Comparison of ENCODE assay signal across 31 mouse cellular contexts in genomic region chr12:108203895-108204294, GRCm38 (mm10). TPM values are rescaled to one million over a fixed set of nuclear protein-coding genes. Genes with fewer than 3 reads are reported as not detected.
DNase-seq lines count a peak whose midpoint lies in the region; ATAC-seq and TF ChIP-seq lines count a peak whose summit lies in the region.
"Had no signal": no experiment of that assay in that cellular context is flagged by ENCODE, and none has a peak within 500 bp of the region (broad histone marks: within the 10 kb centered on the region; RNA-seq: fewer than 3 reads in every experiment).

No protein-coding gene starts in this region.

- no peaks in the 10 kb centered on the region for H3K9me3 ChIP-seq in hindbrain, embryonic 11.5 days (ENCODE audit: control insufficient read depth, low read length)
- no peaks in the 10 kb centered on the region for H3K9me3 ChIP-seq in hindbrain, postnatal 0 days (ENCODE audit: low read length)
- H3K9me3 ChIP-seq in neural tube, embryonic 15.5 days (replicated peaks): no peaks in the 10 kb centered on the region
- H3K9me3 ChIP-seq in kidney, embryonic 15.5 days (replicated peaks): no peaks in the 10 kb centered on the region
- H3K9me3 ChIP-seq: embryonic facial prominence, embryonic 12.5 days; G1E; heart, embryonic 12.5 days; intestine, embryonic 15.5 days; liver, embryonic 15.5 days; midbrain, embryonic 12.5 days had no signal

- no peak overlapping the region for H3K9ac ChIP-seq in hindbrain, embryonic 11.5 days (ENCODE audit: low read depth, low read length)
- no peak overlapping the region for H3K9ac ChIP-seq in hindbrain, postnatal 0 days (replicated peaks; ENCODE audit: low read length)
- H3K9ac ChIP-seq in neural tube, embryonic 15.5 days (replicated peaks): no peak overlapping the region
- H3K9ac ChIP-seq in kidney, embryonic 15.5 days: no peak overlapping the region
- H3K9ac ChIP-seq: embryonic facial prominence, embryonic 12.5 days; heart, embryonic 12.5 days; intestine, embryonic 15.5 days; liver, embryonic 15.5 days; midbrain, embryonic 12.5 days had no signal

- no peaks in the 10 kb centered on the region; the same call in 1 of the 2 replicates for H3K4me1 ChIP-seq in hindbrain, embryonic 11.5 days (replicated peaks; ENCODE audit: control insufficient read depth, insufficient read depth, low read length)
- H3K4me1 ChIP-seq in hindbrain, postnatal 0 days (ENCODE audit: insufficient read depth, low read length): no peaks in the 10 kb centered on the region
- H3K4me1 ChIP-seq in neural tube, embryonic 15.5 days: peaks cover 4% of the 10 kb centered on the region
- peaks cover 2% of the 10 kb centered on the region for H3K4me1 ChIP-seq in kidney, embryonic 15.5 days
- H3K4me1 ChIP-seq: embryonic facial prominence, embryonic 12.5 days had no signal

- H3K27me3 ChIP-seq in hindbrain, embryonic 11.5 days (ENCODE audit: control insufficient read depth, insufficient read depth, low read length): no peaks in the 10 kb centered on the region
- H3K27me3 ChIP-seq in hindbrain, postnatal 0 days (ENCODE audit: insufficient read depth, low read length): no peaks in the 10 kb centered on the region
- no peaks in the 10 kb centered on the region for H3K27me3 ChIP-seq in neural tube, embryonic 15.5 days (replicated peaks)
- H3K27me3 ChIP-seq in kidney, embryonic 15.5 days: no peaks in the 10 kb centered on the region
- H3K27me3 ChIP-seq: embryonic facial prominence, embryonic 12.5 days; heart, embryonic 12.5 days; intestine, embryonic 15.5 days; liver, embryonic 15.5 days; midbrain, embryonic 12.5 days; Patski had no signal

- H3K27ac ChIP-seq in hindbrain, embryonic 11.5 days (ENCODE audit: low read depth, low read length): 0 out of 2 replicates have a peak overlapping the region, but pooled peaks have one; percentile 21
- no peak overlapping the region for H3K27ac ChIP-seq in hindbrain, postnatal 0 days
- no peak overlapping the region for H3K27ac ChIP-seq in neural tube, embryonic 15.5 days (replicated peaks)
- no peak overlapping the region for H3K27ac ChIP-seq in kidney, embryonic 15.5 days
- H3K27ac ChIP-seq: heart, adult 2 months; intestine, embryonic 15.5 days; kidney, postnatal 0 days; liver, embryonic 15.5 days had no signal

- no peak for TF ChIP-seq CTCF in hindbrain, postnatal 0 days (IDR thresholded peaks at IDR 0.05; ENCODE audit: low read depth)

- no peak for ATAC-seq in hindbrain, embryonic 11.5 days (ENCODE audit: low FRiP score)
- ATAC-seq in hindbrain, postnatal 0 days: no peak
- no peak for ATAC-seq in neural tube, embryonic 15.5 days (ENCODE audit: low FRiP score)
- ATAC-seq in CD4-positive, CD25-positive, alpha-beta regulatory T cell, adult 4 months: peak; percentile 67
- peak; percentile 65 for ATAC-seq in activated CD4-positive, CD25-positive, alpha-beta regulatory T cell, adult 4 months
- no peak for ATAC-seq in kidney, embryonic 15.5 days (replicated peaks; ENCODE audit: low FRiP score)
- ATAC-seq: forebrain, embryonic 14.5 days; intestine, embryonic 15.5 days; Patski had no signal

- WGBS in hindbrain, embryonic 11.5 days: 52% methylated on average over 8 of the region's 8 CpGs
- WGBS in hindbrain, postnatal 0 days: 55% methylated on average over 8 of the region's 8 CpGs
- 83% methylated on average over 8 of the region's 8 CpGs for WGBS in neural tube, embryonic 15.5 days
- WGBS in kidney, embryonic 15.5 days: 73% methylated on average over 8 of the region's 8 CpGs

- H3K4me2 ChIP-seq in hindbrain, embryonic 11.5 days (replicated peaks; ENCODE audit: low read depth, low read length): no peak overlapping the region
- no peak overlapping the region for H3K4me2 ChIP-seq in hindbrain, postnatal 0 days (ENCODE audit: low read depth, low read length)
- no peak overlapping the region for H3K4me2 ChIP-seq in neural tube, embryonic 15.5 days
- no peak overlapping the region for H3K4me2 ChIP-seq in kidney, embryonic 15.5 days
- H3K4me2 ChIP-seq: embryonic facial prominence, embryonic 12.5 days; heart, embryonic 12.5 days; intestine, embryonic 15.5 days; liver, embryonic 15.5 days; midbrain, embryonic 12.5 days had no signal

- H3K4me3 ChIP-seq in hindbrain, embryonic 11.5 days (ENCODE audit: low read depth, low read length): no peak overlapping the region
- H3K4me3 ChIP-seq in hindbrain, postnatal 0 days (ENCODE audit: low read length): no peak overlapping the region
- H3K4me3 ChIP-seq in neural tube, embryonic 15.5 days (replicated peaks): no peak overlapping the region
- H3K4me3 ChIP-seq in kidney, embryonic 15.5 days (replicated peaks): no peak overlapping the region
- H3K4me3 ChIP-seq: embryonic facial prominence, embryonic 12.5 days; heart, adult 2 months; heart, embryonic 12.5 days; intestine, embryonic 15.5 days; liver, embryonic 15.5 days; midbrain, embryonic 12.5 days had no signal

- peaks cover 6% of the 10 kb centered on the region for H3K36me3 ChIP-seq in hindbrain, embryonic 11.5 days (ENCODE audit: control insufficient read depth, insufficient read depth, low read length)
- H3K36me3 ChIP-seq in hindbrain, postnatal 0 days (ENCODE audit: insufficient read depth, low read length): peaks cover 53% of the 10 kb centered on the region
- H3K36me3 ChIP-seq in neural tube, embryonic 15.5 days: peaks cover 60% of the 10 kb centered on the region
- peaks cover 75% of the 10 kb centered on the region for H3K36me3 ChIP-seq in kidney, embryonic 15.5 days

- no peak for DNase-seq in hindbrain, embryonic 11.5 days (ENCODE audit: low spot score)
- DNase-seq in hindbrain, postnatal 0 days (ENCODE audit: low spot score): no peak
- peak; percentile 15 for DNase-seq in neural tube, embryonic 10.5 days (ENCODE audit: extremely low spot score, low spot score)
- no peak for DNase-seq in lung, adult 18-20 months
- DNase-seq: adrenal gland, postnatal 14 days; cerebellum, adult 11 months; cerebellum, adult 9-10 months; embryo, embryonic 11 days; gastrocnemius, postnatal 36 days; heart, adult 2 months; heart, postnatal 4 days; kidney, adult 2 months; layer of hippocampus, postnatal 36 days; left cerebral cortex, postnatal 4 days; lung, postnatal 36 days; right cerebral cortex, adult 18-20 months; spleen, adult 18-20 months; thymus, postnatal 14 days had no signal

RNA-seq across cellular contexts. Expression of gene Ccnk, which starts 24.5 kb away (rescaled TPM):
- polyA plus RNA-seq in hindbrain, embryonic 11.5 days (2014; fragmentation: Nextera tagmentation; extraction: Ambion mirVana): 8.6 and 10.6 TPM in 2 replicates
- total RNA-seq in hindbrain, postnatal 0 days (2014; rRNA removed): 8.0 and 10.7 TPM in 2 replicates
- 2.3 and 2.8 TPM in 2 replicates for polyA plus RNA-seq in hindbrain, postnatal 0 days (2015; fragmentation: Nextera tagmentation; extraction: Ambion mirVana)
- 2.4 and 2.7 TPM in 2 replicates for polyA plus RNA-seq in neural tube, embryonic 15.5 days (2015; fragmentation: Nextera tagmentation; extraction: Ambion mirVana)
- 1 to 10 TPM; 1.6 to 5.3 TPM for polyA plus RNA-seq in CD4-positive, CD25-positive, alpha-beta regulatory T cell, adult 4 months (2017; shearing (Covaris generic))
- 1 to 10 TPM; 4.7 to 6.6 TPM for polyA plus RNA-seq in activated CD4-positive, CD25-positive, alpha-beta regulatory T cell, adult 4 months (2017; shearing (Covaris generic))
- polyA plus RNA-seq in kidney, embryonic 15.5 days (2015; fragmentation: Nextera tagmentation; extraction: Ambion mirVana): 3.2 and 3.7 TPM in 2 replicates

RNA-seq across cellular contexts. Expression of gene Setd3, which starts 24.8 kb away (rescaled TPM):
- 90.7 and 92.1 TPM in 2 replicates for polyA plus RNA-seq in hindbrain, embryonic 11.5 days (2014; fragmentation: Nextera tagmentation; extraction: Ambion mirVana)
- 57.4 and 61.3 TPM in 2 replicates for total RNA-seq in hindbrain, postnatal 0 days (2014; rRNA removed)
- 87.1 and 90.4 TPM in 2 replicates for polyA plus RNA-seq in hindbrain, postnatal 0 days (2015; fragmentation: Nextera tagmentation; extraction: Ambion mirVana)
- polyA plus RNA-seq in neural tube, embryonic 15.5 days (2015; fragmentation: Nextera tagmentation; extraction: Ambion mirVana): 97.5 and 98.3 TPM in 2 replicates
- 10 to 100 TPM; 21.5 to 25.3 TPM for polyA plus RNA-seq in CD4-positive, CD25-positive, alpha-beta regulatory T cell, adult 4 months (2017; shearing (Covaris generic))
- polyA plus RNA-seq in activated CD4-positive, CD25-positive, alpha-beta regulatory T cell, adult 4 months (2017; shearing (Covaris generic)): 10 to 100 TPM; 28.1 to 29.3 TPM
- 87.1 and 87.2 TPM in 2 replicates for polyA plus RNA-seq in kidney, embryonic 15.5 days (2015; fragmentation: Nextera tagmentation; extraction: Ambion mirVana)

Comparison
In these comparisons a context has a peak if more than half of its experiments do, and no peak if none do; other contexts are left out.
1. ATAC-seq: peak in CD4-positive, CD25-positive, alpha-beta regulatory T cell, adult 4 months (single experiment) and activated CD4-positive, CD25-positive, alpha-beta regulatory T cell, adult 4 months (single experiment); none in hindbrain, embryonic 11.5 days (single experiment), hindbrain, postnatal 0 days (single experiment), neural tube, embryonic 15.5 days (single experiment) and kidney, embryonic 15.5 days (single experiment).